Mouse (Mus musculus): ENCODE results near the gene Tgfb1. TPM values are rescaled to one million over a fixed set of nuclear protein-coding genes. Genes with fewer than 3 reads are reported as not detected.

The Tgfb1 gene
- polyA plus RNA-seq, 1 experiment from 2014 or later = 2.8 TPM

- ATAC-seq (ENCODE audit: insufficient read depth, low FRiP score) = no peak
- no peaks in the 10 kb centered on the region for H3K27me3 ChIP-seq (ENCODE audit: control insufficient read depth, insufficient read depth, low read length)
- H3K4me2 ChIP-seq (ENCODE audit: low read depth, low read length) = peak overlapping the region; percentile 71
- peaks cover 12% of the 10 kb centered on the region for H3K4me1 ChIP-seq (ENCODE audit: control insufficient read depth, insufficient read depth, low read length)
- WGBS = 57% methylated on average over 15 of the region's 15 CpGs
- no peak overlapping the region for H3K27ac ChIP-seq (ENCODE audit: low read length)
- peak overlapping the region; percentile 65 for H3K4me3 ChIP-seq (replicated peaks; ENCODE audit: low read length)
- no peak overlapping the region for H3K9ac ChIP-seq (ENCODE audit: low read length)
- H3K36me3 ChIP-seq (ENCODE audit: control insufficient read depth, insufficient read depth, low read length) = no peaks in the 10 kb centered on the region
- H3K9me3 ChIP-seq (replicated peaks; ENCODE audit: control insufficient read depth, low read length) = no peaks in the 10 kb centered on the region
Measured at GRCm38 (mm10) chr7:25681341-25682231, 5.2 kb upstream of the Tgfb1 start.

- no peak overlapping the region; the same call in 1 of the 2 replicates for H3K9ac ChIP-seq (ENCODE audit: low read length)
- no peak overlapping the region for H3K4me3 ChIP-seq (replicated peaks; ENCODE audit: low read length)
- H3K4me2 ChIP-seq (ENCODE audit: low read depth, low read length) = no peak overlapping the region
- H3K9me3 ChIP-seq (replicated peaks; ENCODE audit: control insufficient read depth, low read length) = no peaks in the 10 kb centered on the region
- no peaks in the 10 kb centered on the region for H3K36me3 ChIP-seq (ENCODE audit: control insufficient read depth, insufficient read depth, low read length)
- H3K27ac ChIP-seq (ENCODE audit: low read length) = no peak overlapping the region
- WGBS = 49% methylated on average over 7 of the region's 7 CpGs
- ATAC-seq (ENCODE audit: insufficient read depth, low FRiP score) = no peak
- H3K27me3 ChIP-seq (ENCODE audit: control insufficient read depth, insufficient read depth, low read length) = no peaks in the 10 kb centered on the region; the same call in 1 of the 2 replicates
- H3K4me1 ChIP-seq (ENCODE audit: control insufficient read depth, insufficient read depth, low read length) = peaks cover 21% of the 10 kb centered on the region
Measured at GRCm38 (mm10) chr7:25683474-25684180, 3.2 kb upstream of the Tgfb1 start.

GRCm38 (mm10) chr7:25684659-25685058 lies 2.1 kb upstream of the Tgfb1 start:
- H3K9me3 ChIP-seq (replicated peaks; ENCODE audit: control insufficient read depth, low read length) = no peaks in the 10 kb centered on the region
- H3K27ac ChIP-seq (ENCODE audit: low read length) = no peak overlapping the region
- H3K27me3 ChIP-seq (ENCODE audit: control insufficient read depth, insufficient read depth, low read length) = no peaks in the 10 kb centered on the region; the same call in 1 of the 2 replicates
- 86% methylated on average over 6 of the region's 6 CpGs for WGBS
- H3K36me3 ChIP-seq (ENCODE audit: control insufficient read depth, insufficient read depth, low read length) = no peaks in the 10 kb centered on the region
- no peak overlapping the region for H3K4me3 ChIP-seq (replicated peaks; ENCODE audit: low read length)
- no peak overlapping the region for H3K9ac ChIP-seq (ENCODE audit: low read length)
- H3K4me1 ChIP-seq (ENCODE audit: control insufficient read depth, insufficient read depth, low read length) = peaks cover 28% of the 10 kb centered on the region
- ATAC-seq (ENCODE audit: insufficient read depth, low FRiP score) = no peak
- H3K4me2 ChIP-seq (ENCODE audit: low read depth, low read length) = no peak overlapping the region

GRCm38 (mm10) chr7:25685926-25686470 lies 804 bp upstream of the Tgfb1 start:
- H3K4me1 ChIP-seq (ENCODE audit: control insufficient read depth, insufficient read depth, low read length) = peaks cover 21% of the 10 kb centered on the region
- 75% methylated on average over 21 of the region's 21 CpGs for WGBS
- peak overlapping the region; percentile 98; the same call in 1 of the 2 replicates for H3K4me2 ChIP-seq (ENCODE audit: low read depth, low read length)
- peak overlapping the region; percentile 83 for H3K9ac ChIP-seq (ENCODE audit: low read length)
- H3K27ac ChIP-seq (ENCODE audit: low read length) = no peak overlapping the region
- ATAC-seq (ENCODE audit: insufficient read depth, low FRiP score) = no peak
- H3K9me3 ChIP-seq (replicated peaks; ENCODE audit: control insufficient read depth, low read length) = no peaks in the 10 kb centered on the region
- H3K36me3 ChIP-seq (ENCODE audit: control insufficient read depth, insufficient read depth, low read length) = no peaks in the 10 kb centered on the region
- H3K27me3 ChIP-seq (ENCODE audit: control insufficient read depth, insufficient read depth, low read length) = no peaks in the 10 kb centered on the region; the same call in 1 of the 2 replicates
- peak overlapping the region; percentile 54 for H3K4me3 ChIP-seq (replicated peaks; ENCODE audit: low read length)

- peak overlapping the region; percentile 83; the same call in 1 of the 2 replicates for H3K27ac ChIP-seq (ENCODE audit: low read length)
- 0 out of 2 replicates have a peak, but pooled peaks cover under 1% of the 10 kb centered on the region for H3K36me3 ChIP-seq (ENCODE audit: control insufficient read depth, insufficient read depth, low read length)
- under 1% methylated on average over 47 of the region's 47 CpGs for WGBS
- no peaks in the 10 kb centered on the region for H3K9me3 ChIP-seq (replicated peaks; ENCODE audit: control insufficient read depth, low read length)
- peak overlapping the region; percentile 98 for H3K4me2 ChIP-seq (ENCODE audit: low read depth, low read length)
- peak overlapping the region; percentile 54 for H3K4me3 ChIP-seq (replicated peaks; ENCODE audit: low read length)
- no peaks in the 10 kb centered on the region; the same call in 1 of the 2 replicates for H3K27me3 ChIP-seq (ENCODE audit: control insufficient read depth, insufficient read depth, low read length)
- ATAC-seq (ENCODE audit: insufficient read depth, low FRiP score) = no peak
- H3K4me1 ChIP-seq (ENCODE audit: control insufficient read depth, insufficient read depth, low read length) = peaks cover 16% of the 10 kb centered on the region
- H3K9ac ChIP-seq (ENCODE audit: low read length) = peak overlapping the region; percentile 83
Measured at GRCm38 (mm10) chr7:25687811-25688401, 1.1 kb downstream of the Tgfb1 start.

GRCm38 (mm10) chr7:25688810-25689586 lies 2.2 kb downstream of the Tgfb1 start:
- H3K27ac ChIP-seq (ENCODE audit: low read length) = peak overlapping the region; percentile 83
- 0 out of 2 replicates have a peak, but pooled peaks cover 4% of the 10 kb centered on the region for H3K36me3 ChIP-seq (ENCODE audit: control insufficient read depth, insufficient read depth, low read length)
- peak; percentile 83 for ATAC-seq (ENCODE audit: insufficient read depth, low FRiP score)
- peaks cover 16% of the 10 kb centered on the region for H3K4me1 ChIP-seq (ENCODE audit: control insufficient read depth, insufficient read depth, low read length)
- H3K9ac ChIP-seq (ENCODE audit: low read length) = peak overlapping the region; percentile 83
- peak overlapping the region; percentile 98 for H3K4me2 ChIP-seq (ENCODE audit: low read depth, low read length)
- no peaks in the 10 kb centered on the region; the same call in 1 of the 2 replicates for H3K27me3 ChIP-seq (ENCODE audit: control insufficient read depth, insufficient read depth, low read length)
- under 1% methylated on average over 51 of the region's 52 CpGs for WGBS
- peak overlapping the region; percentile 54 for H3K4me3 ChIP-seq (replicated peaks; ENCODE audit: low read length)
- no peaks in the 10 kb centered on the region for H3K9me3 ChIP-seq (replicated peaks; ENCODE audit: control insufficient read depth, low read length)

- Histone ChIP-seq H3K4me3 (replicated peaks; ENCODE audit: low read length) (peak overlapping the region; percentile 54), H3K4me2 (ENCODE audit: low read depth, low read length) (peak overlapping the region; percentile 98), H3K27me3 (ENCODE audit: control insufficient read depth, insufficient read depth, low read length) (no peaks in the 10 kb centered on the region; the same call in 1 of the 2 replicates), H3K9me3 (replicated peaks; ENCODE audit: control insufficient read depth, low read length) (no peaks in the 10 kb centered on the region), H3K36me3 (ENCODE audit: control insufficient read depth, insufficient read depth, low read length) (0 out of 2 replicates have a peak, but pooled peaks cover 4% of the 10 kb centered on the region), H3K27ac (ENCODE audit: low read length) (peak overlapping the region; percentile 51), H3K4me1 (ENCODE audit: control insufficient read depth, insufficient read depth, low read length) (peaks cover 16% of the 10 kb centered on the region), H3K9ac (ENCODE audit: low read length) (peak overlapping the region; percentile 83)
- 10% methylated on average over 12 of the region's 12 CpGs for WGBS
- no peak for ATAC-seq (ENCODE audit: insufficient read depth, low FRiP score)
Measured at GRCm38 (mm10) chr7:25689603-25690021, 2.8 kb downstream of the Tgfb1 start.

- H3K4me3 ChIP-seq (replicated peaks; ENCODE audit: low read length) = peak overlapping the region; percentile 54
- peak overlapping the region; percentile 98 for H3K4me2 ChIP-seq (ENCODE audit: low read depth, low read length)
- no peaks in the 10 kb centered on the region for H3K9me3 ChIP-seq (replicated peaks; ENCODE audit: control insufficient read depth, low read length)
- H3K9ac ChIP-seq (ENCODE audit: low read length) = no peak overlapping the region
- H3K4me1 ChIP-seq (ENCODE audit: control insufficient read depth, insufficient read depth, low read length) = peaks cover 16% of the 10 kb centered on the region
- H3K27me3 ChIP-seq (ENCODE audit: control insufficient read depth, insufficient read depth, low read length) = no peaks in the 10 kb centered on the region; the same call in 1 of the 2 replicates
- H3K36me3 ChIP-seq (ENCODE audit: control insufficient read depth, insufficient read depth, low read length) = 0 out of 2 replicates have a peak, but pooled peaks cover 4% of the 10 kb centered on the region
- H3K27ac ChIP-seq (ENCODE audit: low read length) = peak overlapping the region; percentile 51; the same call in 1 of the 2 replicates
- WGBS = 50% methylated on average over 5 of the region's 5 CpGs
- ATAC-seq (ENCODE audit: insufficient read depth, low FRiP score) = no peak
Measured at GRCm38 (mm10) chr7:25690051-25690450, 3.2 kb downstream of the Tgfb1 start.
